Mouse (Mus musculus): Measurements from ENCODE around the gene Eya4.

DNA sequence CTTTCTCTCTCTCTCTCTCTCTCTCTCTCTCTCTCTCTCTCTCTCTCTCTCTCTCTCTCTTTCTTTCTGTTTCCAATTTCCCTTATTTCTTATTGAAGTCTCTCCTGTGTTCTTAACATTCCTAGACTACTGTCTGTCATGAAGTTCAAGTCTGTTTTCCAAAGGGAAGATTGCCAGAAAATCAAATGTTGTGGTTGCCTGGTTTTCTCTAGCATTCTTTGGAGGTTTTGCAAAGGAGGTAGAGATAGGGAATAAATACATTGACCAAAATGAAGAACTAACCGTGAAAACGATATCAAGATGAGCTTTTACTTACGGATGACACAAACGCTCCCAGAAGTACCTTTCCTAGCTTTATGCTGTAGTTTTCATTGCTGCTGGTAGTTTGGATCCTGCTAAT lies 148.0 kb downstream of the Eya4 start:
- TF ChIP-seq CTCF (IDR thresholded peaks at IDR 0.05; ENCODE audit: low read depth, low read length) (no peak), POLR2A (IDR thresholded peaks at IDR 0.05; ENCODE audit: insufficient read depth, low read length) (no peak), EP300 (IDR thresholded peaks at IDR 0.05; ENCODE audit: insufficient read depth, low read depth, low read length) (no peak)

All from ES-Bruce4 (cell line).